ENCODE assay signal across 8 mouse cellular contexts in the genomic region with DNA sequence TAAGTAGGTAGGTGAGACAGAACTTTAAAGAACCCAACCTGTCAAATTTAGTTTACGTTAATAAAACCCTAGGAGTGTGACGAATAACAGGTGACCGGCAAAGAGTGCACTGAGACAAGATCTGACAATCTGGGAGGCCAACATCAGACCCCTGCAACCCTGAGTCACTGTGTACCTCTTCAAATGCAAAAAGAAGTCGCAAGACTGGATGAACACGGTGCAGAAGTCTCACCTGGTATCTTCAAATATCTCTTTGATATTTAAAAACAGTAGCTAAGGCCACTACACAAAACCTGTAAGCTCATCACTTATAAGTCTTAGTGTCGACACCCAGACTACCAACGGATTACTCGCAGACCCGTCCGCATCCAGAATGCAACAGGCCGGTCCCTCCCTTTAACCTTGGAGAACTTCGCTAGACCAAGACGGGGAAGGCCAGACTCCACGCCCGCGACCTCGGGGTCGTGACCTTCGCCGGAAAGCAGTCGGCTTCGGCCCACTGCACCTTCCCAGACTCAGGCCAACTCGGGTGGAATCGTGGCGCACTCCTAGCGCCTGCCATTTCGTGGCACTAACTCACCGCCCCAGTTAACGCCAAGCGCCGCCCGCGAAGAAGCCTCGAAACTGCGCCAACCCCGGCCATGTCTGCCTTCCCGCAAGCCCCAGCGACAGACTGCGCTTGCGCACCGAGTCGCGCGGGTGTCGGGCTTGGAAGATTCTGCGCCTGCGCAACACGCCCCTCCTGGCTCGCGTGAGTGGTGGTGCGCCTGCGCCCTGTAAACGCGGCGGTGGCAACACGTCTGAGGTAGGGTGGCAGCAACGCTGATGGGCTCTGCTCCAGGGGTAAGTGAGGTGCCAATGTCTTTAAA. TPM values are rescaled to one million over a fixed set of nuclear protein-coding genes. Genes with fewer than 3 reads are reported as not detected.
DNase-seq lines count a peak whose midpoint lies in the region; ATAC-seq and TF ChIP-seq lines count a peak whose summit lies in the region.

A gene (minus strand): TSS at position 715 of the 869 bp plus-strand sequence.
A gene (plus strand): TSS at position 744 of the 869 bp plus-strand sequence.

- H3K9me3 ChIP-seq in hindbrain, embryonic 14.5 days (ENCODE audit: control insufficient read depth, low read length), result no peaks in the 10 kb centered on the region

- no peak for TF ChIP-seq CTCF in Patski (IDR thresholded peaks at IDR 0.05)

- peaks cover 19% of the 10 kb centered on the region for H3K36me3 ChIP-seq in hindbrain, embryonic 14.5 days (replicated peaks; ENCODE audit: control insufficient read depth, insufficient read depth)

- peak within 1 kb of the TSS; percentile 57 for H3K27ac ChIP-seq in hindbrain, embryonic 14.5 days

- peak within 1 kb of the TSS; percentile 70 for H3K4me3 ChIP-seq in hindbrain, embryonic 14.5 days (replicated peaks; ENCODE audit: low read length)

- POLR2A ChIA-PET in Patski (lab: Charles Lee), result interaction anchor here (0.6 to 1.0 kb wide), 2 partner anchors 7 to 31 kb away, joined by 3 to 9 read pairs; no protein-coding TSS in a partner anchor

- CTCF ChIA-PET in Patski (lab: Charles Lee), result interaction anchor here (1.4 to 2.0 kb wide), 3 partner anchors 9 to 40 kb away, joined by 3 to 5 read pairs (median 3); a partner anchor contains a TSS

- 2% methylated on average over 57 of the region's 57 CpGs for WGBS in hindbrain, embryonic 14.5 days

- DNase-seq in Patski (ENCODE audit: low read depth, low spot score), result peak; percentile 73
- peak; percentile 98 for DNase-seq in cerebellum, postnatal 14 days
- peak; percentile 93 to 96 for DNase-seq in frontal cortex, postnatal 25 days (ENCODE audit: low spot score in 2 of 2)
- DNase-seq in hindbrain, embryonic 14.5 days (ENCODE audit: low spot score), result peak; percentile 99
- DNase-seq in layer of hippocampus, postnatal 36 days, result peak; percentile 96
- DNase-seq in lung, postnatal 36 days, result peak; percentile 97
- peak; percentile 98 for DNase-seq in retina, postnatal 1 day
- peak; percentile 92 to 94 for DNase-seq in urinary bladder, adult 18-20 months (ENCODE audit: low spot score in 2 of 2)

- H3K4me1 ChIP-seq in hindbrain, embryonic 14.5 days (replicated peaks; ENCODE audit: control insufficient read depth, insufficient read depth, low read length), result peaks cover 18% of the 10 kb centered on the region

- peak within 1 kb of the TSS; percentile 86 for H3K9ac ChIP-seq in hindbrain, embryonic 14.5 days

- H3K27me3 ChIP-seq in Patski, result no peaks in the 10 kb centered on the region
- no peaks in the 10 kb centered on the region for H3K27me3 ChIP-seq in hindbrain, embryonic 14.5 days (ENCODE audit: control insufficient read depth, insufficient read depth, low read length)

- in situ Hi-C loops in Patski (cut with MboI; ENCODE audit: low pct_unique_long_range_greater_than_20kb), result loop anchor here (5.0 to 25.0 kb wide), 3 partner anchors 65 to 413 kb away; no protein-coding TSS in a partner anchor

- peak; percentile 94 for ATAC-seq in Patski
- ATAC-seq in hindbrain, embryonic 14.5 days (ENCODE audit: low FRiP score), result peak; percentile 98

- peak within 1 kb of the TSS; percentile 79 for H3K4me2 ChIP-seq in hindbrain, embryonic 14.5 days (replicated peaks)

RNA-seq across cellular contexts. Expression of the first gene that starts in this region (rescaled TPM):
- polyA plus RNA-seq in Patski (2021), result 368 TPM
- polyA plus RNA-seq in hindbrain, embryonic 14.5 days (2014; fragmentation: Nextera tagmentation; extraction: Ambion mirVana), result 195 and 217 TPM in 2 replicates
- total RNA-seq in layer of hippocampus, postnatal 36 days (2021), result 100 to 1,000 TPM; 300 to 323 TPM

RNA-seq across cellular contexts. Expression of the second gene that starts in this region (rescaled TPM):
- polyA plus RNA-seq in Patski (2021), result 45.2 TPM
- 46.2 and 46.8 TPM in 2 replicates for polyA plus RNA-seq in hindbrain, embryonic 14.5 days (2014; fragmentation: Nextera tagmentation; extraction: Ambion mirVana)
- 10 to 100 TPM; 89.6 to 91.1 TPM for total RNA-seq in layer of hippocampus, postnatal 36 days (2021)

Comparison
In these comparisons a context has a peak if more than half of its experiments do, and no peak if none do; other contexts are left out.
1. Peak in every context shown above with its lines: DNase-seq, ATAC-seq, H3K4me3 ChIP-seq and H3K27ac ChIP-seq.